Mouse (Mus musculus) heart, postnatal 0 days (tissue): ENCODE results near the gene Tmx2.

Source experiments
- CTCF ChIP-seq: IDR thresholded peaks from 2 replicates; pipeline ENCODE4 v1.5.1; 2016; ENCODE audit warnings: antibody characterized with exemption, control low read depth, low read depth
- EP300 ChIP-seq: IDR thresholded peaks from 2 replicates; pipeline ENCODE4 v1.6.1; 2016; ENCODE audit warnings: antibody characterized with exemption, low read depth

GRCm38 (mm10) chr2:84647051-84647568, 31.8 kb downstream of the Tmx2 start:
- no peak for TF ChIP-seq CTCF
- TF ChIP-seq EP300: no peak
